Mouse (Mus musculus) layer of hippocampus, adult 2 months (tissue): ENCODE measurements at regions not wholly inside any gene's neighbourhood (a gene's known extent, or its start where the extent isn't known, plus 50 kb on each side); places are given as distances from the start of the nearest gene placed in this dataset.
"Not testable (repeated sequence)": the region's sequence is repeated elsewhere in the genome, so short reads cannot be mapped to it uniquely, and the experiment has no call there.

Experiments
- DNase-seq, 2 experiments: peaks; one replicate each; pipeline ENCODE4 v3.0.0; 2022; ENCODE audit warnings: low spot score in 2 of 2
- H3K27ac ChIP-seq: fragments of 200-600 bp; 2 replicates; pipeline ENCODE4 v1.8.1; 2022
- H3K4me3 ChIP-seq: fragments of 200-600 bp; 2 replicates; pipeline ENCODE4 v1.8.1; 2022; ENCODE audit warnings: mild to moderate bottlenecking
- CTCF ChIP-seq: fragments of 200-600 bp; conservative IDR thresholded peaks from 2 replicates; pipeline ENCODE4 v1.8.1; 2022; ENCODE audit warnings: antibody characterized with exemption, mild to moderate bottlenecking, moderate library complexity

DNA sequence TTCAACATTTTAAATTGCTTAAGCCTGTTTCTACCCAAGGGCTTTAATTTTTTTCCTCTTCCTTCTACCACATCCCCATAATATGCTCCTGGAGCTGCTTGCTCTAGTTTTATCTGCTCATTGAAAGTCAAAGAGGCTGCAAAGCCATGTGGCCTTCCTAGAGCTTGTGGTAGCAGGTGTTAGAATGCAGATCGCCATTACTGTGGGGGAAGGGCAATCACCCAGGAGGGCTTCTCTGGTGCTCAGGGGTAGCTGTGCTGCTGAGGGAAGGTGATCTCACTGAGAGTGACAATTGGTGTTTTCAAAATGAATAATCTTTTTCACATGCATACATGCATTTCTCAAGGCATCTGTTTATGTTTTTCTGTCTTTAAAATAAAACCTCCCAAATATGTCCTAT is 309.8 kb upstream of the Ube2e3 start:
- no peak for TF ChIP-seq CTCF
- no peak overlapping the region for H3K4me3 ChIP-seq
- DNase-seq: no peak

DNA sequence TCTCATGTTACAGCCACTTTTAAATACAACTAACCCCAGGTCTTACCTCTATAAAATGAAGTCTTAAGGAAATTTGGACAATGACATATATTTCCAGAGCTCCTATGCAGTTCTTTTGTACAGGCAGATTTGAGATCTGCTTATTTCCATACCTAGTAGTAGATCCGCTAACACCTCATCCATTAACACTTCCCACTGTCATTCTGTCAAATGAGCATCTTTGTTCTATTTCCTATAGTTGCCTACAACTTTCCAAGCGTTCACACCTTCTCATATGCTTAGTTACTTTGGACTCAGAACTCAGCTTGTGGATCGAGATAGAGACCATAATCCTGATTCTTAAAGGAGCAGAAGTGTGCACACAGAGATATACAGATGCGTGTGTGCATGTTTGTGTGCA is 316.8 kb upstream of the Ube2e3 start:
- no peak for DNase-seq
- Histone ChIP-seq H3K4me3 (no peak overlapping the region), H3K27ac (no peak overlapping the region)
- no peak for TF ChIP-seq CTCF

More for the DNA sequence above, 309.8 kb upstream of the Ube2e3 start:
- no peak overlapping the region for H3K27ac ChIP-seq

DNA sequence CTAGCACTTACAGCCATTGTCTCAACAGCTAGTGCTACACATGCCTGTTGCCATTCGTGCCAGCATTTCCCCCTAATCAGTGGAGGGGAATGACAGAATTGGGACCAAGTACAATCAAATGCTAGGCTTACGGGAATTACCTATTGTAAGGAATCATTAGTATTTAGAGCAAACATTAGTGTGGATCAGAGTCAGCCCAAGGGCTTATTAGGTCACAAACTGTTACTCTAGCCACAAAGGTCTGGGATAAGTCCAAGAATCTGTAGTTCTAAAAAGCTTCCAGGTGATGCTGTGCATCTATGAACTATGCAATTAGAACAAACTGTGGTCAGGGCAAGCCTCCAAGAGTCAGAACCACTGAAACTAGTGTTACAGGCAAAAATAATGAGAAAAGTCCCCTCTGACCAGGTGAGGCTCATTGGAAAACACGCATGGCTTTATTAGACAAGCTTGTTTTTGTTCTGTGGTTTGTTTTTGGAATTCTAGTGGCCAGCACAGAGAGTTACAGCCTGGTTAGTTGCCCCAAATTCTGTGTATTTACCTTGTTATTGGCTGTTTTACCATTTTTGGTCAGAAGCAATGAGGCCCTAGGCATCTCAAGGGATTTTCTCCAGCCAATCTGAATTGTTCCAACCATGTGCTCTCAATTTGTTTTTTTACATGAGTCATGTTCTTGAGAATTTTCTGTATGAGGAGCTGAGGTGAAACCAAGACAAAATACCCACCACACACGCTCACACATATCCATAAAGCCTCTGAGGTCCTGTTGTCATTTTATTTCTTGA is 319.0 kb upstream of the Ube2e3 start:
- DNase-seq: no peak

DNA sequence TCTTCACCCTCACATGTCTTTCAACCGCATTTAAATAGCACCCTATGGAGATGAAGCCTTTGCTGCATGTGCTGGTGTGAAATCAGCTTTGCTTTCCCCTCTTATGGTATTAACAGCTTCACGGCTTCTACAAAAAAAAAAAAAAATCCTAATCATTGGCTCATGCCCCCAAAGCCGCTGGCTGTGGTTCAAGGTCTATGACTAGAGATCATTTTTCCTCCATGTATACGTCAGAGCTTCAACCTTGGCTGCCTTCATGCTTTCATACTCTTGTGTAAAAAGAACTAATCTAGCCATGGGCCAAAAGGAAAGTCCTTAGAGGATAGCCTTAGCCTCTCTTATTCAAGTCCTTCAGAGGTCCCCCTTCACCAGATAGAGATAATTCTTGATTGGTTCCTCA is 320.6 kb upstream of the Ube2e3 start:
- H3K4me3 ChIP-seq: no peak overlapping the region
- no peak for DNase-seq
- no peak for TF ChIP-seq CTCF
- no peak overlapping the region for H3K27ac ChIP-seq

More for the DNA sequence above, 319.0 kb upstream of the Ube2e3 start:
- Histone ChIP-seq H3K27ac (no peak overlapping the region), H3K4me3 (no peak overlapping the region)
- TF ChIP-seq CTCF: no peak

DNA sequence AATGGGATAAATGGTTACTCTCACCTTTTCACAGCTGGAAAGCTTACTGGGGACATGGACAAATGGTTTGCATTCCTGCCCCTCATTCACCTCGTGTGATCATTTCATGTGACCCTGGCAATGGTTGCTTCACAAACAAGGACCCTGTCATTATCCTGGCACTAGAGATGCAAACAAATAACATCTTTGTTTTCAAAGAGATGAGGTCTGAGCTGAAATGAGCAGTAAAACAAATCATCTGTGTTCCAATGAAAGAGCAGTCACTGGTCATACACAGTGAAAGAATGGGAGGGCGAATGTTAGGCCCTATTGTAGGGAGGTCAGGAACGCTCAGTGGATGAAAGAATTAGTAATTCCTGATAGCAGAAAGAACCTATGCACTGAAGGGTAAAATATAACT is 327.5 kb upstream of the Ube2e3 start:
- Histone ChIP-seq H3K27ac (peak overlapping the region; percentile 78), H3K4me3 (no peak overlapping the region)
- no peak for TF ChIP-seq CTCF
- peak in 1 of 2 experiments; percentile 13 for DNase-seq

DNA sequence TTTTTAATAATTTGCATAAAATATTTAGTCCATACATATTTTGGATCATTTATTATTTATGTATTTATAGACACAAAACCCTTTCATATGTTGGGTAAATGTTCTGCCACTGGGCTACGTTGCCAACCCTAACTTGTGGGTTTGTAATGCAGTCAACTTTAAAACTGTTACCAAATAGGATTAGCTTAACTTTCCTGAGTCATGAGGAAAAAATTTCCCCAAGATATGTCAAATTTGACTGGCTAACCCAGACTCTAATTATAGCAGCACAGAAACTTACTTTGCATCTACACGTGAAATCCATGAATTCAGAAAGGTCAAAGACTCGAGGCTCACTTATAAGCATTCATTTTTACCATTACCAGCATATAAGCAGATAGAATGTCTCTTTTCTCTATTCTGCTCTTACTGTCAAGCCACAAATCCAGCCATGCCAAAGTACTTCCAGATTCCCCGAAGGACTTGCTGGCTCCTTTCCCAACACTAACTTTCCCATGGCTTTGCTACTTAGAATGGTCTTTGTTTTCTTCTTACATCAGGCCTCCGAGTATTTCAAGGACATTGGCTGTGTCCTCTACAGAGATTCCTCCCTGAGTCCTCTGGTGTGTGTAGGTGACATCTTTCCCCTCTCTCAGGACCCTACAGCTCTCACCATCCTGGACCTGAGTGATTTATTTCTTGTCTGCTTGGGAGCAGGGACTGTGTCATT is 328.2 kb upstream of the Ube2e3 start:
- peak overlapping the region; percentile 78 for H3K27ac ChIP-seq
- no peak overlapping the region for H3K4me3 ChIP-seq
- DNase-seq: no peak
- no peak for TF ChIP-seq CTCF

DNA sequence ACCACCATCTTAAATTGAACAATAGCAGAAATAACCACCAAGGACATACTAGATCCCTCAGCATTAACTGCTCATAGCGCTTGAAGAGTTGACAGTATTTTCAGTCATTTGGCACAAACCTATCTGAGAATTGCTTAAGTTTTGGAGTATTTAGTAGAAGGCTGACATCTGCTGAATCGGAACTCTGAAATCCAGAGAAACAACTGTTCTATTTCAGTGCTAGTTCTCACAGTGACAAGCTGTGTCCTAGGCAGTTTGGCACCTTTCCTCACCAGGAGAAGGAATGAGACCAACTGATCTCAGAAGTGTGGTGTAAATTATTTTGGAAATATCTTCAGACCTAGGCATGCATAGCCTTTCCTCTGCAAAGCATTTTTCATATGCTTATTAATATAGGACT is 330.4 kb upstream of the Ube2e3 start:
- H3K4me3 ChIP-seq: no peak overlapping the region
- no peak for TF ChIP-seq CTCF
- DNase-seq: peak; percentile 29 to 47
- H3K27ac ChIP-seq: peak overlapping the region; percentile 49

DNA sequence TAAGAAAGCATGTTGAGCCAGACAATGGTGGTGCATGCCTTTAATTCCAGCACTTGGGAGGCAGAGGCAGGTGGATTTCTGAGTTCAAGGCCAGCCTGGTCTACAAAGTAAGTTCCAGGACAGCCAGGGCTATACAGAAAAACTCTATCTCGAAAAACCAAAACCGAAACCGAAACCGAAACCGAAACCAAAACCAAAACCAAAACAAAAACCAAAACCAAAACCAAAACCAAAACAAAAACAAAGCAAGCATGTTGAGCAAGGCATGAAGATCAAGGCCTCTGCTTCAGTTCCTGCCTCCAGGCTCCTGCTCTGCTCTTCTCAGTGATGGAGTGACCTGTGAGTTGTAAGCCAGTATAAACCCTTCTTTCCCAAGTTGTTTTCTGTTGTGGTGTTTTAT is 334.0 kb upstream of the Ube2e3 start:
- H3K27ac ChIP-seq, H3K4me3 ChIP-seq, DNase-seq: not testable (repeated sequence)

DNA sequence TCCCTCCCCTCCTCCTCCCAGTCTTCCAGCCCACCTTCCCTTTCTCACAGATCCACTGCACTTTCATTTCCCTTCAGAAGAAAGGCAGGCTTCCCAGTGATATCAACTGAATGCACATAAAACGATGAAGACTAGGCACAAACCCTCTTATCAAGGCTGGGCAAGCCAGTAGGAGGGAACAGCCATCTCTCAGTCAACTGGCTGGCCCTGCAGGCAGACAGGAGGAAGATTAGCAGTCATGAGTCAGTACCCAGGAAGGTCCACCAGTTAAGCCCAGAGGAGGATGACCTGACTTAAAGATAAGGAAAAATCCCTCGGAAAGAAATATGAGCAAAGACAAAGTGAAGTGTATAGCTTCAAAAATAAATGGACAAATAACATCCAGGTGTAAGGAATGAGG is 337.4 kb upstream of the Ube2e3 start:
- DNase-seq: no peak
- no peak for TF ChIP-seq CTCF
- Histone ChIP-seq H3K4me3 (no peak overlapping the region), H3K27ac (no peak overlapping the region)

DNA sequence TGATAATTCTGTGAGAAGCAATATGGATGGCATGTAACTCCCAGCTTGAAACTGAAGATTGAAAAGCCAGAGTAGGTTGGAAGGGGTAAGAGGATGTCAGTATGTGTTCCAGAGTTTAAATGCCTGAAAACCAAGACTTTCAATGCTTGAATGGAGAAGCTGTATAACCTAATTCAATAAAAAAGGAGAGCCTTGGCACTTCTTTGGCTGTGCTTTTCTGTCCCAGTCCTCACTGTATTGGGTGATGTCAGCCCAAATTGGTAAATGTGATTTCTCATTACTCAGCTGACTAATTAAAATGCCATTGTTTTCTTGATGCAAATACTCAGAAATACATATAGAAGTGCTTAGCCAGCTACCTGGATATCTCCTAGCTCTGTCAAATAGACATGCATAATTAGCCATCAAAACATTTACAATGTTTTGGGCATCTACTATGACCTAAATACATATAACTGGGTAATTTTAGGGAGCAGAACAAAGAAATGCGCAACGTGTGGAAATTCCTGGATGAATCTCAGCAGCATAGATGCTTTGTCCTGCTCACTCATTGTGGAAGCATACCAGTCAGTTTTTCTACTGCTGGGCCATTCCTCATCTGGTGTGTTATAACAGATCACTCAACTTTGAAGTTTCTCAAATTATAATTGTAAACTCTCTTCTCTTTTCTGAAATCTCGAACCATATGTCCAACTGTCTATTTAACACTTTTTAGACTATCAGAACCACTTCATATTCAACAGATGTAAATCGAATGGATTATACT is 347.5 kb upstream of the Ube2e3 start:
- Histone ChIP-seq H3K4me3 (no peak overlapping the region), H3K27ac (no peak overlapping the region)
- no peak for DNase-seq
- TF ChIP-seq CTCF: no peak

DNA sequence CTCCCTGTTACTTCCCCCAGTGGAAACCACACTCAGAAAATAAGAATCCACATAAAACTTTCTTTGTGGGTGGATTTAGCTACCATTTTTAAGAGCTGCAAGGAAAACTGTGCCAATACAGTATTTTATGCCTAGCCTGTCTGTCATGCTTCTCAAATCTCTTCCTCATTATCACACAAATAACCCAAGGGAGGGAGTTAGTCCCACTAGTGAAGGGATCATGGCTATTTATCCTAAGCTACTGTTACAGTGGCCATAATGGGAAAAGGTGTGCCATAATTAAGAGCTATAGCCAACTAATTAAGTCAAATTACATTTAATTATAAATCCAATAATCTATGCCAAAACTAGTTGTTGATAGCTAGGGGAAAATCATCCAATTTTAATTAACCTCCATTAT is 374.8 kb upstream of the Ube2e3 start:
- no peak for DNase-seq
- H3K27ac ChIP-seq: no peak overlapping the region
- no peak for TF ChIP-seq CTCF
- H3K4me3 ChIP-seq: no peak overlapping the region

DNA sequence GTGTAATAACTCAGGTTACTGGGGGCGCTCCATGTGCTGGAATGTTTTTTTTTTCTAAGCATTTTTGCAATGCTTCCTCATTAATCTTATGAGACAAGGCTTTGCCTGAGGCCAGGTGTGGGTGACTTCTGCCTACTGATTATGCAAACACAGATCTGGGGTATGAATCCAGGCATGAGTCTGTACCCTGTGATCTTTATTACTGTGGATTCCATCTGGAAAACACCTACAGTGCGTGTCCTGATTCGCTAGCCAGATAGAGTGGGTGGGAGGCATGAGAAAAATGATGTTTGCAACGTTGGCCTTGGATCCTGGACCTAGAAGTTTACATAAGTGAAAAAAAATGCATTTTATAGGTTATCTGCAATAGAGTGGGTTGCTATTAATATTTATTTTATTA is 387.9 kb upstream of the Ube2e3 start:
- Histone ChIP-seq H3K27ac (peak overlapping the region; percentile 61; the same call in 1 of the 2 replicates), H3K4me3 (no peak overlapping the region)
- peak; percentile 42 to 51 for DNase-seq
- no peak for TF ChIP-seq CTCF

DNA sequence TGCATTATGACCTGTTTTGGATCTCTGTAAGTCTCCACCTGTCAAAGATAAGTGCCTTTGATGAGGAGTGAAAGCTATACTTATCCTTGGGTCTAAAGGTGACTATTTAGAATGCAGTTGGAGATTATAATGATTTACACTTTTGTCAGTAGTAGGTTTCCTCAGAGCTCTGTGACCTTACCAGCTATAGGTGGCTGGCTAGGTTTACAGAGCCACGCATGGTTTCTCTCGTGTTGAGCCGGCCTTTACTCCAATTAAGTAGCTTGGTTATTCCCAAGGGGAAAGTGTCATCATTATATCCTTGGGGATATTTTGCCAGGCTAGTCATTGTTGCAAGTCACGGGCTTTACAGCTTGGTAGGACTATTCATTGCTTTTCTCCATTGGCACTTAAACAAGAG is 408.5 kb upstream of the Ube2e3 start:
- no peak for TF ChIP-seq CTCF
- no peak overlapping the region for H3K27ac ChIP-seq
- H3K4me3 ChIP-seq: no peak overlapping the region
- DNase-seq: no peak
